21 mouse cellular contexts compared by ENCODE assay signal in genomic region chr16:77315354-77315753, GRCm38 (mm10).
DNase-seq lines count a peak whose midpoint lies in the region; ATAC-seq and TF ChIP-seq lines count a peak whose summit lies in the region.
"Had no signal": no experiment of that assay in that cellular context is flagged by ENCODE, and none has a peak within 500 bp of the region (broad histone marks: within the 10 kb centered on the region; RNA-seq: fewer than 3 reads in every experiment).

No protein-coding gene starts in this region.

- H3K4me1 ChIP-seq in forebrain, postnatal 0 days (ENCODE audit: insufficient read depth) = peaks cover 3% of the 10 kb centered on the region; the same call in 1 of the 2 replicates
- no peaks in the 10 kb centered on the region for H3K4me1 ChIP-seq in forebrain, embryonic 11.5 days (replicated peaks; ENCODE audit: control insufficient read depth, insufficient read depth, low read length)
- H3K4me1 ChIP-seq: forebrain, embryonic 12.5 days; hindbrain, embryonic 12.5 days; liver, embryonic 13.5 days; midbrain, embryonic 12.5 days had no signal

- H3K79me2 ChIP-seq in myocyte (ENCODE audit: control insufficient read depth, insufficient read depth) = no peaks in the 10 kb centered on the region

- no peaks in the 10 kb centered on the region for H3K36me3 ChIP-seq in forebrain, postnatal 0 days (ENCODE audit: insufficient read depth)
- H3K36me3 ChIP-seq in forebrain, embryonic 11.5 days (ENCODE audit: control insufficient read depth, insufficient read depth, low read length) = no peaks in the 10 kb centered on the region
- H3K36me3 ChIP-seq in myocyte (ENCODE audit: control insufficient read depth, insufficient read depth) = no peaks in the 10 kb centered on the region
- H3K36me3 ChIP-seq: hindbrain, embryonic 12.5 days; limb, embryonic 13.5 days; liver, embryonic 13.5 days; midbrain, embryonic 12.5 days had no signal

- no peak overlapping the region for H3K4me3 ChIP-seq in forebrain, postnatal 0 days (ENCODE audit: low read depth, low read length)
- H3K4me3 ChIP-seq in forebrain, embryonic 11.5 days (ENCODE audit: low read depth, low read length) = no peak overlapping the region
- no peak overlapping the region for H3K4me3 ChIP-seq in layer of hippocampus, adult 2 months
- H3K4me3 ChIP-seq in myocyte = no peak overlapping the region
- H3K4me3 ChIP-seq: forebrain, embryonic 12.5 days; hindbrain, embryonic 12.5 days; limb, embryonic 13.5 days; liver, embryonic 13.5 days; midbrain, embryonic 12.5 days had no signal

- no peak for TF ChIP-seq POLR2A in brain, embryonic 14.5 days (IDR thresholded peaks at IDR 0.05; ENCODE audit: borderline replicate concordance, extremely low read depth, insufficient read depth, insufficient read length, poor library complexity, severe bottlenecking)
- TF ChIP-seq POLR2A in myocyte (IDR thresholded peaks at IDR 0.05; ENCODE audit: insufficient read length, low read depth) = no peak

- no peaks in the 10 kb centered on the region for H3K9me3 ChIP-seq in forebrain, postnatal 0 days (ENCODE audit: low read length)
- H3K9me3 ChIP-seq in forebrain, embryonic 11.5 days (ENCODE audit: control insufficient read depth, low read length) = no peaks in the 10 kb centered on the region
- H3K9me3 ChIP-seq: forebrain, embryonic 12.5 days; hindbrain, embryonic 12.5 days; limb, embryonic 13.5 days; liver, embryonic 13.5 days; midbrain, embryonic 12.5 days had no signal

- ATAC-seq in forebrain, postnatal 0 days = no peak
- ATAC-seq in forebrain, embryonic 11.5 days (replicated peaks; ENCODE audit: low FRiP score) = no peak
- ATAC-seq: inflammation-experienced regulatory T-cells, adult 6 months had no signal

- no peaks in the 10 kb centered on the region for H3K27me3 ChIP-seq in forebrain, postnatal 0 days (ENCODE audit: insufficient read depth, low read length)
- no peaks in the 10 kb centered on the region for H3K27me3 ChIP-seq in forebrain, embryonic 11.5 days (ENCODE audit: control insufficient read depth, insufficient read depth, low read length)
- no peaks in the 10 kb centered on the region for H3K27me3 ChIP-seq in myocyte (ENCODE audit: control insufficient read depth, insufficient read depth, insufficient read length)
- H3K27me3 ChIP-seq: CH12.LX; forebrain, embryonic 12.5 days; hindbrain, embryonic 12.5 days; limb, embryonic 13.5 days; liver, embryonic 13.5 days; midbrain, embryonic 12.5 days had no signal

- TF ChIP-seq CTCF in forebrain, postnatal 0 days (IDR thresholded peaks at IDR 0.05; ENCODE audit: low read depth) = no peak
- no peak; the same call in 1 of the 2 replicates for TF ChIP-seq CTCF in layer of hippocampus, adult 2 months (conservative IDR thresholded peaks at IDR 0.05)
- TF ChIP-seq CTCF in brain, embryonic 14.5 days (IDR thresholded peaks at IDR 0.05; ENCODE audit: borderline replicate concordance, extremely low read depth, insufficient read depth, insufficient read length) = no peak

- H3K27ac ChIP-seq in forebrain, postnatal 0 days (ENCODE audit: low read depth, low read length) = no peak overlapping the region
- no peak overlapping the region for H3K27ac ChIP-seq in forebrain, embryonic 11.5 days (ENCODE audit: low read depth, low read length)
- H3K27ac ChIP-seq in layer of hippocampus, adult 2 months = peak overlapping the region; percentile 63
- H3K27ac ChIP-seq: forebrain, embryonic 12.5 days; hindbrain, embryonic 12.5 days; limb, embryonic 13.5 days; liver, embryonic 13.5 days; midbrain, embryonic 12.5 days had no signal

- H3ac ChIP-seq in myocyte (ENCODE audit: control insufficient read depth, insufficient read length) = no peak overlapping the region

- DNase-seq in forebrain, postnatal 0 days = peak; percentile 30
- no peak for DNase-seq in forebrain, embryonic 11.5 days (ENCODE audit: low spot score)
- peak in 1 of 2 experiments; percentile 48 for DNase-seq in layer of hippocampus, adult 2 months (ENCODE audit: low spot score in 2 of 2)
- DNase-seq in layer of hippocampus, postnatal 36 days = no peak
- DNase-seq in brain, embryonic 14.5 days (ENCODE audit: low read depth) = peak; percentile 39
- no peak for DNase-seq in cerebellum, adult 18-20 months
- DNase-seq: cerebellum, postnatal 14 days; embryo, embryonic 11 days; kidney, adult 2 months; kidney, postnatal 10 days; liver, embryonic 13.5 days; lung, embryonic 14.5 days; lung, postnatal 4 days; thymus, postnatal 25 days had no signal

- WGBS in forebrain, postnatal 0 days = 20% methylated on average over 1 of the region's 1 CpGs
- 85% methylated on average over 1 of the region's 1 CpGs for whole genome bisulfite sequencing in forebrain, embryonic 11.5 days

- no peak overlapping the region for H3K4me2 ChIP-seq in forebrain, postnatal 0 days (ENCODE audit: low read depth)
- H3K4me2 ChIP-seq in forebrain, embryonic 11.5 days (ENCODE audit: low read depth, low read length, severe bottlenecking) = no peak overlapping the region
- H3K4me2 ChIP-seq in myocyte (ENCODE audit: low read depth) = peak overlapping the region; percentile 43
- H3K4me2 ChIP-seq: forebrain, embryonic 12.5 days; hindbrain, embryonic 12.5 days; limb, embryonic 13.5 days; liver, embryonic 13.5 days; lung, embryonic 14.5 days; midbrain, embryonic 12.5 days had no signal

- H3K9ac ChIP-seq in forebrain, postnatal 0 days = no peak overlapping the region
- H3K9ac ChIP-seq in forebrain, embryonic 11.5 days (ENCODE audit: low read length) = no peak overlapping the region
- H3K9ac ChIP-seq: forebrain, embryonic 12.5 days; hindbrain, embryonic 12.5 days; limb, embryonic 13.5 days; liver, embryonic 13.5 days; lung, embryonic 14.5 days; midbrain, embryonic 12.5 days had no signal

TF ChIP-seq in myocyte, 11 proteins besides CTCF, POLR2A, EP300 and RAD21:
- TF ChIP-seq SRF (IDR thresholded peaks at IDR 0.05; ENCODE audit: control insufficient read depth, insufficient read length, low read depth) = no peak
- peak in 1 of 3 experiments; percentile 73 for TF ChIP-seq MYOG (IDR thresholded peaks at IDR 0.05; ENCODE audit: control insufficient read depth in 1 of 3, insufficient read depth in 1 of 3, insufficient read length in 2 of 3, low read depth in 2 of 3)
- TF ChIP-seq POLR2AphosphoS2 (IDR thresholded peaks at IDR 0.05; ENCODE audit: insufficient read length, low read depth) = no peak
- TF ChIP-seq CEBPB (IDR thresholded peaks at IDR 0.05; ENCODE audit: insufficient read depth, poor library complexity, severe bottlenecking) = peak; percentile 24; the same call in 1 of the 2 replicates

Comparison
In these comparisons a context has a peak if more than half of its experiments do, and no peak if none do; other contexts are left out.
1. DNase-seq: peak in forebrain, postnatal 0 days (single experiment) and brain, embryonic 14.5 days (single experiment); none in forebrain, embryonic 11.5 days (single experiment), layer of hippocampus, postnatal 36 days (0 of 2) and cerebellum, adult 18-20 months (0 of 2).